Mouse (Mus musculus) thymus, adult 18-20 months (tissue): ENCODE results near the gene Slc9c1.
A peak's percentile ranks its signal among the peaks of the same experiment; 100 is the strongest.
"Not testable (repeated sequence)": the region's sequence is repeated elsewhere in the genome, so short reads cannot be mapped to it uniquely, and the experiment has no call there.

Source experiments
- DNase-seq, 2 experiments: peaks; one replicate each; pipeline ENCODE4 v3.0.0; 2022; ENCODE audit warnings: mixed read lengths in 2 of 2

Slc9c1 gene

GRCm38 (mm10) chr16:45535009-45535408 lies at the start of gene Slc9c1:
TSS of gene Slc9c1 (plus strand) at chr16:45535309.
- DNase-seq = no peak

- DNase-seq = no peak
These were observed 42.2 kb upstream of the Slc9c1 start, which contains the start of gene Gm609 for GRCm38 (mm10) chr16:45492927-45493326. TSS of gene Gm609 (minus strand) at chr16:45492969.

- DNase-seq = no peak
These were observed 39.8 kb upstream of the Slc9c1 start for GRCm38 (mm10) chr16:45495326-45495725.

GRCm38 (mm10) chr16:45525551-45525950 lies 9.6 kb upstream of the Slc9c1 start:
- no peak for DNase-seq

- DNase-seq = no peak
These were observed 3.2 kb upstream of the Slc9c1 start, which contains the start of gene Gm17783 for GRCm38 (mm10) chr16:45531950-45532349. TSS of gene Gm17783 (minus strand) at chr16:45532050.

- DNase-seq = not testable (repeated sequence)
These were observed 3.2 kb downstream of the Slc9c1 start for GRCm38 (mm10) chr16:45538342-45538741.

GRCm38 (mm10) chr16:45542108-45542507 lies 7.0 kb downstream of the Slc9c1 start:
- no peak for DNase-seq

- no peak for DNase-seq
These were observed 9.2 kb downstream of the Slc9c1 start for GRCm38 (mm10) chr16:45544341-45544740.

GRCm38 (mm10) chr16:45547982-45548381 lies 12.9 kb downstream of the Slc9c1 start:
- no peak for DNase-seq

- no peak for DNase-seq
These were observed 16.5 kb downstream of the Slc9c1 start for GRCm38 (mm10) chr16:45551579-45551978.

- DNase-seq = no peak
These were observed 26.6 kb downstream of the Slc9c1 start for GRCm38 (mm10) chr16:45561747-45562146.

GRCm38 (mm10) chr16:45572307-45572706 lies 37.2 kb downstream of the Slc9c1 start:
- DNase-seq = no peak

- DNase-seq = no peak
These were observed 44.8 kb downstream of the Slc9c1 start for GRCm38 (mm10) chr16:45579883-45580282.

GRCm38 (mm10) chr16:45582512-45582911 lies 47.4 kb downstream of the Slc9c1 start:
- DNase-seq = peak in 1 of 2 experiments; percentile 10

- no peak for DNase-seq
These were observed 58.5 kb downstream of the Slc9c1 start for GRCm38 (mm10) chr16:45593656-45594055.

- no peak for DNase-seq
These were observed 60.4 kb downstream of the Slc9c1 start for GRCm38 (mm10) chr16:45595494-45595893.

- no peak for DNase-seq
These were observed 73.4 kb downstream of the Slc9c1 start for GRCm38 (mm10) chr16:45608481-45608954.

- no peak for DNase-seq
These were observed 74.2 kb downstream of the Slc9c1 start for GRCm38 (mm10) chr16:45609300-45609699.

- no peak for DNase-seq
These were observed 75.2 kb downstream of the Slc9c1 start, which contains the start of gene Gcsam for GRCm38 (mm10) chr16:45610267-45610666. TSS of gene Gcsam (plus strand) at chr16:45610380.

- DNase-seq = no peak
These were observed 78.1 kb downstream of the Slc9c1 start for GRCm38 (mm10) chr16:45613247-45613646.

- no peak for DNase-seq
These were observed 80.8 kb downstream of the Slc9c1 start for GRCm38 (mm10) chr16:45615944-45616343.

GRCm38 (mm10) chr16:45619751-45620375 lies 84.8 kb downstream of the Slc9c1 start:
- no peak for DNase-seq

GRCm38 (mm10) chr16:45623230-45623629 lies 88.1 kb downstream of the Slc9c1 start:
- DNase-seq = no peak

GRCm38 (mm10) chr16:45624791-45625190 lies 89.7 kb downstream of the Slc9c1 start:
- DNase-seq = no peak

GRCm38 (mm10) chr16:45625342-45625741 lies 90.2 kb downstream of the Slc9c1 start:
- no peak for DNase-seq
